Mouse (Mus musculus): ENCODE measurements at regions not wholly inside any gene's neighbourhood (a gene's known extent, or its start where the extent isn't known, plus 50 kb on each side); places are given as distances from the start of the nearest gene placed in this dataset.
"Not testable (repeated sequence)": the region's sequence is repeated elsewhere in the genome, so short reads cannot be mapped to it uniquely, and the experiment has no call there.

- DNase-seq (ENCODE audit: low read depth, low spot score): no peak
Observed at GRCm38 (mm10) chr10:34667203-34667602, 184.0 kb downstream of the Frk start.

GRCm38 (mm10) chr10:34667735-34668439 is 184.7 kb downstream of the Frk start:
- DNase-seq (ENCODE audit: low read depth, low spot score): no peak

- no peak for DNase-seq (ENCODE audit: low read depth, low spot score)
Observed at GRCm38 (mm10) chr10:34671791-34672190, 188.6 kb downstream of the Frk start.

- not testable (repeated sequence) for DNase-seq (ENCODE audit: low read depth, low spot score)
Observed at GRCm38 (mm10) chr10:34699414-34699813, 216.2 kb downstream of the Frk start.

GRCm38 (mm10) chr10:34701956-34702355 is 218.8 kb downstream of the Frk start:
- no peak for DNase-seq (ENCODE audit: low read depth, low spot score)

GRCm38 (mm10) chr10:34705416-34705815 is 222.2 kb downstream of the Frk start:
- no peak for DNase-seq (ENCODE audit: low read depth, low spot score)

GRCm38 (mm10) chr10:34731249-34731648 is 248.1 kb downstream of the Frk start:
- DNase-seq (ENCODE audit: low read depth, low spot score): no peak

GRCm38 (mm10) chr10:34762426-34762825 is 279.2 kb downstream of the Frk start:
- DNase-seq (ENCODE audit: low read depth, low spot score): no peak

- DNase-seq (ENCODE audit: low read depth, low spot score): no peak
Observed at GRCm38 (mm10) chr10:34792099-34792498, 308.9 kb downstream of the Frk start.

GRCm38 (mm10) chr10:34811131-34811530 is 327.9 kb downstream of the Frk start:
- no peak for DNase-seq (ENCODE audit: low read depth, low spot score)

- no peak for DNase-seq (ENCODE audit: low read depth, low spot score)
Observed at GRCm38 (mm10) chr10:34824121-34824520, 340.9 kb downstream of the Frk start.

- DNase-seq (ENCODE audit: low read depth, low spot score): no peak
Observed at GRCm38 (mm10) chr10:34842015-34842504, 358.9 kb downstream of the Frk start.

- no peak for DNase-seq (ENCODE audit: low read depth, low spot score)
Observed at GRCm38 (mm10) chr10:34856494-34857146, 373.4 kb downstream of the Frk start.

GRCm38 (mm10) chr10:34862693-34863092 is 379.5 kb downstream of the Frk start:
- no peak for DNase-seq (ENCODE audit: low read depth, low spot score)

- peak; percentile 3 for DNase-seq (ENCODE audit: low read depth, low spot score)
Observed at GRCm38 (mm10) chr10:34871888-34872287, 388.7 kb downstream of the Frk start.

- DNase-seq (ENCODE audit: low read depth, low spot score): no peak
Observed at GRCm38 (mm10) chr10:34878511-34878910, 395.3 kb downstream of the Frk start.

- no peak for DNase-seq (ENCODE audit: low read depth, low spot score)
Observed at GRCm38 (mm10) chr10:34887601-34888000, 404.4 kb downstream of the Frk start.

- no peak for DNase-seq (ENCODE audit: low read depth, low spot score)
Observed at GRCm38 (mm10) chr10:34904274-34904673, 421.1 kb downstream of the Frk start.

- no peak for DNase-seq (ENCODE audit: low read depth, low spot score)
Observed at GRCm38 (mm10) chr10:34904692-34905091, 421.5 kb downstream of the Frk start.

GRCm38 (mm10) chr10:34912153-34912723 is 429.0 kb downstream of the Frk start:
- no peak for DNase-seq (ENCODE audit: low read depth, low spot score)

Data from embryo, embryonic 11.5 days (tissue).